Mouse (Mus musculus): ENCODE measurements at regions not wholly inside any gene's neighbourhood (a gene's known extent, or its start where the extent isn't known, plus 50 kb on each side); places are given as distances from the start of the nearest gene placed in this dataset.

DNA sequence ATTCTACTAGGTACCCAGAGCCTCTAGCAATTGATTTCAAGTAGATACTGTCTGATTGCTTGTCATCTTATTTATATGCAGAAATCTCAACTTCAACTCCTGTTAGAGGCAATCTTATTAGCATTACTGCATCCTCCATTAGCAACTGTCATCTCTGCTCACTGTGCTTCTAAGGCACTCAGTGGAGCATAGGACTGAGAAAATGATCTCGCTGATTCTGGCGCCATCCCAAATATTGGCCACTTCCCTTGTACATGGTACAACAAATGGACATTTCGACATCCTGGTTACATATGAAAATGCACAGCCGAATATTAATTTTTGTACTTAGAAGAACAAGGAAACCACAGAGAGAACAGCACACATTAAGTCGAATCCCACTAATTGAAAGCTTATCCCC lies 329.7 kb upstream of the G2e3 start:
- DNase-seq (ENCODE audit: low spot score): no peak

DNA sequence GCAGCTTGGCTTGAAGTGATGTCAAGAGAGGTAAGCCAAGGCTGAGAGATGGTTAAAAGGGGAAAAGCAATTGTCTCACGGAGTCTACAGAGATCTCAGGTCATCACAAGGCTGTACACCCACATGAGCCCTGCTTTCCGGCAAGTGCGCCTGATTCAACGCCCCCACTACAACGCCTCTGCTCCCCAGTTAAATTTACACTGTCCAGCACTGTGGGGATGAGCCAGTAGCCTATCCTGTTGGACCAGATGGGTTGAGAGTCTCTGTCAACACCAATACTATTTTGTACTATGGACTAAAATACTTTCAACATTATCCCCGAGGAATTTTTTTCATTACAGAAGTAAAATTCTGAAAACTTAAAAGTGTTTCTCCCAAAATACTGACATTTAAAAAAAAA lies 331.8 kb upstream of the G2e3 start:
- DNase-seq (ENCODE audit: low spot score): no peak

DNA sequence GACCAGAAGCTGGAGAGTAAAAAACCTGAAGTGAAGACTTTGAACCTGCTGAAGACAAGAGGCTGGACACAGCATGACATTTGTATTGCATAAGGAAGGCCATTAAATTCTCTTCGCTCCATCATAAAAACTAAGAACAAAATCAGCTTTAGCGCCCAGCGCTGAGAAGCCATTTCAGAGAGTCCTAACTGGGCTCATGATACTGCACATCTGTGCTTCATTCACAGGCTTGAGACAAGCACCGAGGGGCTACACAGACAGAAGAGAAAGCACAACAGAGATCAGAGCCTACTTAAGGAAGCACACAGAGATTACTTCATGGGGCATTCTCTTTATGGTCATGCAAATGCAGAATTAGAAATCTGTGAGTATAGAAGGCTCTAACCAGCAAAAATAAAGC lies 338.2 kb upstream of the G2e3 start:
- no peak for DNase-seq (ENCODE audit: low spot score)

DNA sequence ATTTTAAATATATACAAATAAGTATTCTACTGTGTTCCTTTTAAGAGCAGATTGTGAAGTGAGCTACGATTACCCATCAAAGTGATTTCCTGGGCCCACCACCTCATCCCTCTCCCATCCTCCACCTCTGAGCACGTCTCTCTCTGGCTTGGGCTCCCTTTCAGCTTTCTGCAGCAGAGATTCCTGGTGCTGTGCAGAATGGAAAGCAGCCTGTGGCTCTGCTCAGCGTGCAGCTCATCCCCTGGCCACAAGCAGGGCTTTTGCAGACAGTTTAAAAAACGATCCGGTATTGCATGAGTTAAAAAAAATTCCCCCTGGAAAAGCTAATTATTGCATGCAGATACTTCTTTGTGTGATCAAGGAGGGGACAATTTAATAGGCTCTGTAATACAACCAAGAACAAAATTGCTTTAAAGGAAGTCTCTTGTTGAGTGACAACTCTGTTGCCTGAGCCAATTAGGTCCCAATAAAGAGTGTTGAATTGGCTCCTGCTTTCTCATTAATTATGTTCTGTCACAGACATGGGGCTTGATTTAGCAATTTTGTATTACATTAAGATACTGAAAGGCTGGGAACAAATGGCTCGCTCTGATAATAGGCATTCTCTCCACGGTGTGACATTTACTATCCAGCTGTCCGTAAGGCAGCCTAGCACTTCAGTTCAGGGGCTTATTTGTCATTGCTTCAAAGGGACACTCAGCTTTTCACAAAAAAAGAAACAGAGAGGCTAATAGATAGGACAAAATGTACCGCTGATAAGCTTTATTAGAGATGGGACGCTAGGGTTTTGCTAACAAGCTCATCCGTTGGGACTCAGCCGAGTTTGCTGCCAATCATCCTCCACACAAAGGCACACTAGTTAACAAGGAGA lies 345.9 kb upstream of the G2e3 start:
- no peak for DNase-seq (ENCODE audit: low spot score)

DNA sequence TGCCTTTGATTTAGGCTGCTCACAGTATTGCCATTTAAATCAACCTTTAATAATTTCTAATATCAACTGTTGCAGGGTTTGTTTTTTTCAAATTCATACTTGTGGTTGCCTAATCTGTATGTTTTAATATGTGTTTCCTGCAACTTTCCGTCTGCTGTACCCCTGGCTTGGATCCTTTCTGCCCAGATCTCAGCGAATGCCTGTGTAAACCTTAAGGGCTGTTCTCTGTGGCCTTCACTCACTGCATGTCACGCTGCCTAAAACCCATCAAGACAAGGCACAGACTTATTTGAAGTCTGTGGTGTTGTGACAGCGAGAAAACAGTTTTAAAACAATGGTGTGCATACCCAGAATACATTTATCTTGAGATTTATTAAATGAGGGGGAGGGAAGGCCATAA lies 346.8 kb upstream of the G2e3 start:
- no peak for DNase-seq (ENCODE audit: low spot score)

DNA sequence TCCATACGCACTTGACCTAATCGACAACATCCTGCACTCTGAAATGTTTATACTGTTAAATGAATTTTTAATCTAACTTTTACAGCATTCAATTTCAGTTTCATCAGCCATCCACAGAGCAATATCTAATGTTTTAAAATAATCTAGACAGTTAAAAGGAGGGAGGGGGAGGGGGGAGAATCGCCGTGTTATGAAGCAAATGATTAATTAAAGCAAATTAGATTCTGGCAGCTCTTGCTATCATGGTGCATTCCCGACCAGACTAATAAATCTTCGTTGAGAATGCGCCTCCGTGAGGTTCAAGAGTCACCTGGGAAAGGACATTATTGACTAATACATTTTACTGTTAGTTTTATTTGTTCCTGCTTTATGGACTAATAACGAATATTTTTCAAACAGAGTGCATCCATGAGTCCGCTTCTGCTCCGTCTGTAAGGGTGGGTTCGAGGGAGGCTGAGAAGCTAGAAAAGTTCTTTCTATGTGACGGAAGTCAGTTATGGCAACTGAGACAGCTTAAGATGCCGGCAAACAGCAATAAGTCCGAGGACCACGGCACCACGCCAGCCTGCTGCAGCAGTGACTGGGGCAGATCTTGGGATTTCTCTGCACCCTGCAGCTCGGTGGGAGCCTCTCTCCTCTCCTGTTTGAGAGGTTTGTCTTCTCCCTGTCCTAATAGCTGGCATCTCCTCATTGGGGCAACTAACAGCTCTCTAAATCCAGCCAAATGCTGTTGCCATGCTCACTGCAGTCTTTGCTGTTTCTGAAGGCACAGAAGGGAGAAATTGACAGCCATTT lies 347.4 kb upstream of the G2e3 start:
- DNase-seq (ENCODE audit: low spot score): no peak

DNA sequence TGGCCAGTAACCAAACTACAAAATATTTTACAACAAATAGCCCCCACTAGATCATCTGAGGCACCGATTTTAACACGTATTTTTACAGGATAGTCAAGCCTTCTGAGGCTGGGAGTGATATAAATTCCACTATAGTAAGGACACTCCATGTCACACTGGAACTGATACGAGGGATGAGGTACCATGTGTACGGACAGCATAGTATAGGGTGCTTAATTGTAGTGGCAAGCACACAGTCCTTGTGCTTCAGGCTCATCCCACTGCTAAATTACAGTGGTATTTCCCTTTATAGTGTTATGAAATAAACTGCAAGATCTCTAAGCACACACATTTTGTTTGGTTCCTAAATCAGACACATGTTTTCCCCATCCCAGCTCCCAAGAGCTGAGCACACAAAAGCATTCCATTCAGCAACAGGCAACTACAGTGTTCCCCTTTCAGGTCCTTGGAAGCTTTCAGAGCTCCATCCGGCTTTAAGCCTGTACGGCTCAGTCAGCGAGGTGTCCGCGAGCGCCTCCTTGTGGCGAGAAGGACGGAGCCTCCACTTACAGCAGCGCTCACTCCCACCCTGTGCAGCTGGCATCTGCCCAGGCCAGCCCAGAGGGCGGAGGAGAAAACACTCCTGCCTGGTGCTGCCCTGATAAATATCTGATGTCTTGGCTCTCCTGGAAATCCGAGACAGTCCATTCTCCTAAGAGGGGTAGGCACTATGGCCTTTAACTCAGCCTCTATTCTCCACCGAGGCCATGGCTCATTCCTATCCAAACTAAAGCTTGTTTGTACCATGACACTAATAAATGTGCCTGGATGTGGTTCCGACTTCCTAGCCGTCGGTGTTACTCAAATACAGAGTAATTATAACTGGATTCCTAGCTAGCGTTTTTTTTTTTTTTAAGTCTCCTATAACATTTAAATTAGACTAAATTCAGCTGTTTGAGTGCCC lies 348.3 kb upstream of the G2e3 start:
- DNase-seq (ENCODE audit: low spot score): peak; percentile 25

DNA sequence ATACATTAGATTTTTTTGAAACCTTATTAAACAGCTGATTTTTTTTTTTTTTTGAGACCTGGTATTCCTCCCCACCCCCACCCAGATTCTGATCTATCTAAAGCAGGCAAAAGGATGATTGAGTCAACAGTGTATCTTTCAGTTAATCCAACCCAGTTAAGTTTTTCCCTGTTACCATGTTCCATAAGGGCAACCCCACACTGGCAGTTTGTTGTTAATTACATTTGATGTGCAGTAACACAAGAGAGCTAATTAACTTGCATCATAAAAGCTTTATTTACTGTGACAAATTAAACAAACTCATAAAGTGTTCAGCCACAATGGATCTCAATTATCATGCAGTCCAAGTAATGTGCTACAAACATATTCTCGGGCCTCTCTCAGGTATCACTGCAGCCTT lies 346.8 kb upstream of the Prkd1 start:
- no peak for DNase-seq (ENCODE audit: low spot score)

DNA sequence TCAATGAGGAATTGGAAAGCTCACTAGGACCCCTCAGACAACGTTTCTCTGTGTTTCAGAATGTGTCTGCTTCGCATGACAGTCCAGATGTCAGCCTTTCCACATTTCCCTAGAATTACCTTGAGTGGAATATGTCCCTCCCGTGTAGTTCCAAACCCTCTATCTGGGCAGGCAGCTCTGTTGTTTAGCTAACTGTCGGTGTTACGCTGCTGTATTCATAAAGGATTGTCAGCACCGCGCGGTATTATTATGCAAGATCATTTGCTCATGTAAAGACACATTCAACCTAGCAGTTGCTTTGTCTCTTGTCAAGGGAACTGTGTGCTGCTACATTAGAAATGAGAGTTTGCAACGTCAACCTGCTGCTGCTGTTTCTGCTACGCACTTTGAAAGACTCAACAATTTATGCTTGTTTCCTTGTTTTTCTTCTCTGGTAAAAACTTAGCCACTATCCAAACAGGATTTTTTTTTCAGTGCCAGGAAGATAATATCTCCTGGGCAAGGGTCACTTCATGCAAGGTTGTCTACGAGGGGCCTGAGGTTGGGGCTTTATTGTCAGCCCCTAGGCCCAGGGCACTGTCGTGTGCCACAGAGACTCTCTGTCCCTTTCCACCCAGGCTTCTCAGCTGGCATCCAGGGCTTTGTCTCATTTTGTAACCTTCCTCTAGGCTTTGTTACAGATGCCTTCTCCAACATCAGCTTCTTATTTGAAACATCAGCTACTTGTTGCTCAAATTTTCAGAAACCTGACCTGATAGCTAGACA lies 340.8 kb upstream of the Prkd1 start:
- no peak for DNase-seq (ENCODE audit: low spot score)

DNA sequence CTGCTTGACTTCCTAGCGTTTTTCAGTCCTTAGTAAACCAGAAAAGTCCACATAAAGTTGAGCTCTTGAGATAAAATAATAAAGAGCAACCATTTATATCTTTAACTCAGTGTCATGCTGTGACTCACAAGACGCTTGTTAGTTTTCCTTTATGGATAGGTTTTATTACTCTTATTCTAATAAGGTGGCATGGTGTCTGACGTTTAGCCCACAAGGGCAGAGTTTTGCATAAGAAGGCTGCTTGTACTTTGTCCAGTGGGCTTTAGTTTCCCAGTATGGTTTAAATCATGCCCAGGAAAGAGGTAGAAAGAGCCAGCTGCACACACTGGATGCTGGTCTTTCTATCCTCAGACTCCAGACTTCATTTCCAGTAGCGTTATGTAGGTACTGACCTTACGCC lies 332.4 kb upstream of the Prkd1 start:
- no peak for DNase-seq (ENCODE audit: low spot score)

DNA sequence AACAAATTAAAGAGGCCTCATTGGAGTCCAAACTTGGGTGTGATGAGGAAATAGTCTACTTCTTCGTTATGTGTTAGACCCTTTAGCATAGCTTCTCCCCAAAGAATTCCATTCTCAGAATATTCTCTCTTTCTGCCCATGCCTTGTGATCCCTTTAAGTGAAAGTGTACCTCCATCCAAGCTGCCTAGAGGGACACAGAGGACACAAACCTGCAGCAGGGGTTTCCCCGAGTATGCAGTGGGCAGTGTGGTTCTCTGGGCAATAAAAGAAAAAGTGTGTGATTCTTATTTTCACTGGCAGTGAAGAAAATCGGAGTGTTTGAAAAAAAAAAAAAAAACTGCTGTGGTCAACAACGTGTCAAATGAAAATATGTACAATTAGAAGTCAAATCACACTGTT lies 331.9 kb upstream of the Prkd1 start:
- no peak for DNase-seq (ENCODE audit: low spot score)

DNA sequence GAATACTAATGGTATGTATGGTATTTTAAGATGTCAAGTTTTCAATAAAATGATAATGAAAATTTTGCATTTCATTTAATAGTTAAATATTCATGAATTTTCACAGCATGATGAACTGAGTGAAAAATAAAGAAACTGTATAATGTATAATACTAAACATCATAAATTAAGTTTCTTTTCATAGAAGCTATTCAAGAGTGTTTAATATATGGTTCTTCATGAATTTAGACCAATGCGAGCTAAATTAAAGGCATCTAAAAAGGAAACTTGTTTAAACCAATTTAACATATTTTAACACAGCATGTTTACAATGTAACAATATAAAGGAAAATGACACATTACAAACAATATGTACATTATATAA lies 321.8 kb upstream of the Prkd1 start:
- DNase-seq (ENCODE audit: low spot score): no peak

DNA sequence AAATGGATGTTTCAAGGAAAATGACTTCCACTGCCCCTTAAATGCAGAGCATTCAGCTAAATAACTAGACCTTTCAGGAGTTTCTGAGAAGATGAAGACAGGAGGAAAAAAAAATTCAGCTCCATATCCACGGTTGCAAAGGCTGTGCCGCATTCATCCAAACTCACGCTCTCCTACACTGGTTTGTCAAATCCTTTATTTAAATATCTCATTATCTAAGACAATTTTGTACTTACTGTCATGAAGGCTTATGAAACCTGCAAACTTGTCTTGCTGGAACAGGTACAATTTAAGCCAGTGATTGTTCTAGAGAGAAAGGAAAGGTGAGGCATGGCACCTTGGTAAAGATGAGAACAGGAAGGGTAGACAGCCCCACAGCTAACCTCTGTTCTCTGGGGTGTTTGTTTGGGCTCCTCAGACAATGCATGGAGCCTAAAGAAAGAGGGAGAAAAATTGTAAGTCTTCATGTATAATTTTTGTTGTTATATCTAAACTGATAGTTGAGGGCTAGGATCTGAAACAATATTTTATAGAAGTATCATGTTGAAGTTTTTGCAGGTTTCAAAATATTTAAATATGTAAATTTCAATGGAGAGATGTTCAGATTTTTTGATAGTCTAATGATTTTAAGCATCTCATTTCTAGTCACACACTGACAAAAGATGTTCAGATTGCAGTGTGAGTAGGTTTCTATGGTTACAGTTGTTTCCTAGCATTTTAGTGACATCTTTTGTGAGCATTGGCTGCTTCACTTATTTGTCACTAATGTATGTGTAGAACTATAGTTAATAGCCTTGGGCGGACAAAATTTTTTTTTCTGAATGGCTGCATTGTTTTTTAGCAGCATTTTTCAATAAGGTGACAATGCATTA lies 321.2 kb upstream of the Prkd1 start:
- DNase-seq (ENCODE audit: low spot score): no peak

DNA sequence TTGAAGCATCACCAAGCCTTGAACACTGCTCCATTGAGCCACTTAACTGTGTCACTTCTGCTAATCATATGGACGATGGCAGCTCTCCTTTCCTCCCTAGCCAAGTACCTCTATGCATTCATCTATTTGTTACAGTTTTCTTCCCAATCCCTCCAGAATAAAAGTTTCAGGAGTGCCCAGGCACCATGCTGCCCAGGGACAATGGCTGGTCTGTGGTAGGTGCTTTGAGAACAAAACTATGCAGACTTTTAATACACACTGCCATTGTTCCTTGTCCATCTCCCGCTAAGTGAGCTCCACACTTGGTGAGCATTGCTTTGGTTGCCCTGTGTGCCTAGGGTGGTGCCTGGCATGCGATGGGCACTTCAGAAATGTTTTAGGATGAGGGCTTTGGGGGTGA lies 320.5 kb upstream of the Prkd1 start:
- DNase-seq (ENCODE audit: low spot score): no peak

DNA sequence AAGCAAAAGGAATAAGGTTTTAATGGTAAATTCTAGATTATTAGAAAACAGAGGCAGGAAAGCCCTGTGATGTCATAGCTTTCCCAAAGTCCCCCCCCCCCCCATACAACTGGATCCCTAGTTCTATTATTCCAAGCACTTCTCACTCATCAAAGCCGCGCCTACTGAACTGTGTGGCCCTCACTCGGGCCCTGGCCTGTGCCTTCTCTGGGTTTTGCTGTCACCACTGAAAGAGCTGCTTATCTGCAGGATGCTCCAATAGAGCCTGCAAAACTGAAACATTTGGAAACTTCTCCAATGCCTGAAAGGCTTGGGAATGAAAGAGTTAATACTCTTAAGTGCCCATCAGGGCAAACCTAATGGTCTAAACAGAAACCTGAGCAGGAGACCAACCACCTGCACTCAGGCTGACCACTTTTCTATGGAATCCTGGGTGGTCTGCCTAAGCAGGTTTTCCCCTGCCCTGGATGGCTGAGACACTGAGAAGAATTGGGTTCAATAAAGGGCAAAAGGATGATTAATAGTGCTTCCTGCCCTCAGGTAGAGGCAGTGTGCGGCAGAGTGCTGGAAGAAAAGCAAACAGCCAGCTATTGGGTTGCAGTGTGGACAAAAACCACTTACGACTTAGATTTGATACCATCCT lies 318.4 kb upstream of the Prkd1 start:
- no peak for DNase-seq (ENCODE audit: low spot score)

DNA sequence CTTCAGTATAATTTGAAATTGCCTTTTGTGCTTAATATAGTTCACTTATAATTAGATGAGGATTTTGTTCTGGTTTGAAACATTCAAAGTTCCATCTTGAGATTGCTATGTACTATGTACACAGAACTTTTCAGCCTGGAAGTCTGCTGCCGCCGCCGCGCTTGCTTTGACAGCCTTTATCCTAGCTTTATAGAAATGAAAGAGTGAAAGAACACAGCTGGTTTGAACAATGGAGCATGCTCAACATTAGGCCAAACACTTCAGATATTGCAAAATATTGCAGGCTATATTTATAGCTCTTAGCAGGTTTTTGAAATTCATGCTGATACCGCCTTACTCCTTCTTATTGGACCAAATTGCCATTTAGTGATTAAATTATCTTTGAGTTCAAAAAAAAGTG lies 305.1 kb upstream of the Prkd1 start:
- no peak for DNase-seq (ENCODE audit: low spot score)

DNA sequence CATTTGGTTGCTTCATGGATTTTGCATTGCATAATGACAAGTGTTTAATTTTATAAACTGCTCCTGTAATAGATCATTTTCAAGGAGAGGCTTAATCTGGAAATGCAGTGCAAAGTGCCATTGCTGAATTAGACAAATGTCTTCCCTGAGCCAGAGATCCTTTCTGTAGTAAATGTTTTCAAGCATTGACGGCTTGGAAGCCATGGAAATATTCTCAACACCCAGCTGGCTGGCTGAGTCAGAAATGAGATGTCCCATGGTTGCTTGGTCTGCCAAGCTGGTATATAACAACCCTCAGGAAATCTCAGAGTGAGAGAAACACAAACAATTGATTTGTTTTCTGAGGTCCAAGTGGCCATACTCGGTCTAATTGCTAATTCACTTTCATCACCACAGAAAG lies 298.1 kb upstream of the Prkd1 start:
- no peak for DNase-seq (ENCODE audit: low spot score)

DNA sequence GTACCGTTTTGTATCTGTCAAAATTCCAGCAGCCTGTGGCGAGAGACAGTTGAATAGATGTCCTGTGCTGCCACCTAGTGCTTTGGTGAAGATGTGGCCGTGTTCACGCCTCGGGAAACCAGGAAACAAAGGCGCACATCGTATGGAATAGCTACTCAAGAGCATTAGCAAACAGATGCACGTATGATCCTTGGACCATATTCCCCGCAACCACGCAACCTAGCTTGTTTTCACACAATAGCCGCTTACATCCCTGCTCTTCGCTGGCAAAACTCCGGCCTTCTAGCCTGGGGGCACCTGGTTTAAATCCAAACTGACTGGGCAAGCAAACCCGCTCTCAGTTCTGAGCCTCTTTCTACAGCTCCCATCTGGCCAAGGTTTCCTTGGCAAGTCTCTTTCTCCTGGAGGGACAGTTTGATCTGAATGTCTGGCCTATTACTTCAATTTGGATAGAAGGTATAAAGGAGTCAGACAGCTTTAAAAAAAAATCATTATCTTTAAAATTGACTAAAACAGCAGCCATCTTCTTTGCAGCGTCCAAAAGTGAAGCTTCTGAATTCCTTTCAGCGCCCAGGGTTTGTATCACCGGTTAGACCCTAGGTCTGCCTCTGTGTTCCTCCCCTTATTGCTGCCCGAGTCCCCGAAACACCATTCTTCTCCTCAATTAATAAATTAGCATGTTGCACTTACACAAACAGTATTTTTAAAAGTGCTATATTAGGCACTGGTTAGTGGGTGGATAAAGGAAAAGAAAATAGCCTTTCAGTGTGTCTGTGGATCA lies 295.0 kb upstream of the Prkd1 start:
- DNase-seq (ENCODE audit: low spot score): peak; percentile 51

DNA sequence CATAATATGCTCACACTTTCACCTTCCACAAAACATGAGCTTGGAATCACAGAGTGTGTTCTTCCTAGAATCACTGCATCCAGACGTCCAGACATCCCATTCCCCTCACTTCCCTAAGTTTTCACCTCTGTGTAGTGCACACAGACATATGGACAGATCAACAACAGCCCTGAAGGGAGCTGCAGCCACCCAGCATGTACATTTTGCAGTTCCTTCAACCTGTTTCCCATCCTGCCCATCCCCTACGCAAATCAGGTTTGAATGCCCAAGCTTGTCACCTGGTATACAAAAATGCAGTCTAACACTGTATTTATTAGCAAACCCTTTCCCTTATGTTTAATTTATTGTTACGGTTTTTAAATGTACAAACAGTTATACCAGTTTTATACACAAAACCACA lies 294.4 kb upstream of the Prkd1 start:
- DNase-seq (ENCODE audit: low spot score): no peak
